Mouse (Mus musculus) left cerebral cortex, postnatal 4 days (tissue): ENCODE measurements at regions not wholly inside any gene's neighbourhood (a gene's known extent, or its start where the extent isn't known, plus 50 kb on each side); places are given as distances from the start of the nearest gene placed in this dataset.

Experiments used
- DNase-seq: peaks from one replicate; pipeline ENCODE4 v3.0.0-alpha.2; 2022
- intact Hi-C: fragments of 180-260 bp; cut with DNase I; formaldehyde crosslinking; loops from one replicate; pipeline ENCODE4 v1.15.1; 2025

DNA sequence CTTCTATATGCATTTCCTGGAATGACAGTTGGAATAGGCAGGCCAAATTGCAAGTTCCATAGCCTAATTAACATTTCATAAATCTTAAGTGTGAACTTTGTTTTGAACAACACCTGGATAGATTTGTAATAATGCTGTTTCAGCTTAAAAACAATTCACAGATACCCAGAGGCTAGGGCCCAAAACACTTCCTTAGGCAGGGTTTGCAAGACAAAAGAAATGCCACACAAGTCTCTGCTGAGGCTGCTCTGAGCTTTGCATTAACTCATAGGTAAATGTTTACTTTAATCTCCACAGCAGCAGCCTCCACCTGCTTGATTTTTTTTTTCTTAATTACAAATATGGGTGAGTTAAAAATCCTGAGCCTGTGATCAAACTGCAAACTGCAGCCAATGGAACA is 118.4 kb downstream of the Gnat3 start:
- DNase-seq, result no peak
- intact Hi-C loops, result no loop called here

GRCm38 (mm10) chr5:18082219-18082618 is 119.9 kb downstream of the Gnat3 start:
- intact Hi-C loops, result no loop called here
- DNase-seq, result no peak

DNA sequence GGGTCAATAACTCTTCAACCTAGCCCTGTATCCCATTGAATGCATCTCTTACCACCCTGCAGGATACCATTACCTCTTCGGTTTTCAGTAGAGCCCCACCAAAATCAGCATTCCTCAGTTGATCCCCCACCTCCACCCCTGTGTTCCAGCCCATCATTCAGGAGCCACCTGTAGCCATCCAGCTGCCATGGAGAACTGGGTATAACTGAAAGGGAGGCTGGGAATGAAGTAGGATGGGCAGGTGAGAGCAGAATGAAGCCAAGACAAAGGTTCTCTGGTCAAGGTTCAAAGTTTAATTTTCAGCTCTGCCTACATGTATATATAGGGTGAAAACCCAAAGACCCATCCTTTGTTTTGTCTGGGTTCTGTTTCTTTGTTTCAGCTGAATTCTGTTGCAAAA is 121.4 kb downstream of the Gnat3 start:
- intact Hi-C loops, result no loop called here
- no peak for DNase-seq

DNA sequence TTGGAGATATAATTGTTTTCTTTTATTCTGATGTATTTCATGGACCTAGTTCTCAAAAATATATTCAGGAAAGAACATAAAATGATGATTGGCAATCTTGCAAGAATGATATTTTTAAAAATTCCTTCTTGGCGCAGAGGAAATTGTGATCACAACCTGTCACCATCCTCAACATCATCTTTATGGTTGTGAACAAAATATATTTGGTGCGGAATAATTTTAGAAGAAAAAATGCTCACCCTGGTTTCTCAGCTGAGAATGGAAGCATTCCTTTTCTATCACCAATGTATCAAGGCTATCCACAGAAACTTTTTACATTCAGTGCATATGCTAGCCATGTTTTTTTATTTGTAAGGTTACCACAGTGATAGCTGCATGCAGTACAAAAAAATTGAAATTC is 123.1 kb downstream of the Gnat3 start:
- DNase-seq, result no peak
- intact Hi-C loops, result loop anchor here (5.0 kb wide), 1 partner anchor 277 kb away; the partner anchor contains the start of gene Gnai1

- intact Hi-C loops, result loop anchor here (1.0 to 5.0 kb wide), 2 partner anchors 274 to 358 kb away; partner anchors contain the start of gene Gnai1
- peak; percentile 45 for DNase-seq
These were observed 125.6 kb downstream of the Gnat3 start for GRCm38 (mm10) chr5:18087919-18088445.

GRCm38 (mm10) chr5:18089956-18090355 is 127.6 kb downstream of the Gnat3 start:
- DNase-seq, result no peak
- intact Hi-C loops, result loop anchor here (5.0 kb wide), 1 partner anchor 272 kb away; the partner anchor contains the start of gene Gnai1

- intact Hi-C loops, result no loop called here
- no peak for DNase-seq
These were observed 152.7 kb downstream of the Gnat3 start for GRCm38 (mm10) chr5:18114905-18115689.

GRCm38 (mm10) chr5:18135794-18136678 is 173.7 kb downstream of the Gnat3 start:
- no peak for DNase-seq
- intact Hi-C loops, result no loop called here

- DNase-seq, result no peak
- intact Hi-C loops, result no loop called here
These were observed 175.2 kb downstream of the Gnat3 start for GRCm38 (mm10) chr5:18137450-18138061.

- intact Hi-C loops, result no loop called here
These were observed 189.9 kb downstream of the Gnat3 start for GRCm38 (mm10) chr5:18152241-18152640.

GRCm38 (mm10) chr5:18153703-18154102 is 191.4 kb downstream of the Gnat3 start:
- no peak for DNase-seq
- intact Hi-C loops, result no loop called here

More at GRCm38 (mm10) chr5:18152241-18152640, 189.9 kb downstream of the Gnat3 start:
- no peak for DNase-seq

GRCm38 (mm10) chr5:18163515-18163914 is 196.6 kb downstream of the Gnai1 start:
- no peak for DNase-seq
- intact Hi-C loops, result no loop called here

DNA sequence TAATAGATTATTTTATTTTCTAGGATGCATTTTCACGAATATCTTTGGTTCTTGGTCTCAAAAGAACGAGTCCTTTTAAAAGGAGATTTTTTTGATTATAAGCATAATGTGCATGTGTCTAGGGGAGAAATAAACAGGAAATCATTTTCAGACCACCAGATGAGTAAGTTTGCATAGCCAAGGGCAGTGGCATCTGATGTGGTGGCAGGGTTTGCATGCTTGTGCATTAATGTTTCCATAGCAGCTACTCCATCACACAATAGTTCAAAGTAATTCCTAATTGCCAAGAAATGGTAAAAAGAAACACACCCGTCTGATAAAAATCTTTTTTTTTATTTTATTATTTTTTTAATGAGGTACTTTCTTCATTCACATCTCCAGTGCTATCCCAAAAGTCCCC is 182.3 kb downstream of the Gnai1 start:
- intact Hi-C loops, result no loop called here
- no peak for DNase-seq

DNA sequence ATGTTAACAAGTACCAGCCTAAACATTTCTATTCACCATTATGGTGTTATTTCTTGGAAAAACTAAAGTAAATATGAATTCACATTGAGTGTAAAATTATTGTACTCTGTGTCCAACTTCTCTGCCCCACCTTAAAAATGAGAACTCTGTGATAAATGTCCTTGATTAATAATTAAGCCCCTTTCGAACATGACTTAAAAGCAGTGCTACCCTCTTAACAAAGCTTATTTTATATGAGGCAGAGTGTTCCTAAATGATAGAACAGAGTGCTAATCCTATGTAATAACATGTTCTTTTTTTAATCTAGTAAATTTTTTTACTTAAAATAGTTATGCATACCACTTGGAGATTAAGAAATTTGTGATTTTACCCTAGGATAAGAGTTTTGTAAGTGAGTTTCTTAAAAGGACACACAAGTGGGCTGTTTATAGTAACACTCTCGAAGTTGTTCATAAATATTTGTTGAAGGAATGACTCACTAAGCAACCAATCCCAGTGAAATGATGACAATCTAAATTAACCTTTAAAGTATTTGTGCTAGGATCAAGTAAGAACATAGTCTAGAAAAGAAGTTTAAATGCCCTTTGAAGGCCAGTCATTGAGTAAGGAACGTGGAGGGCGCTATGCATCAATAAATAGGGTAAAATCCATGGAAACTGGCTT is 148.6 kb downstream of the Gnai1 start:
- no peak for DNase-seq

More for the DNA sequence above, 148.6 kb downstream of the Gnai1 start:
- intact Hi-C loops, result no loop called here
